In genomic region chr13:48665656-48666597, GRCm38 (mm10) we compare ENCODE assay signal across 12 mouse cellular contexts. TPM values are rescaled to one million over a fixed set of nuclear protein-coding genes. Genes with fewer than 3 reads are reported as not detected.
A peak's percentile ranks its signal among the peaks of the same experiment; 100 is the strongest.
DNase-seq lines count a peak whose midpoint lies in the region; ATAC-seq lines count a peak whose summit lies in the region.
"Had no signal": no experiment of that assay in that cellular context is flagged by ENCODE, and none has a peak within 500 bp of the region (broad histone marks: within the 10 kb centered on the region; RNA-seq: fewer than 3 reads in every experiment).

No protein-coding gene starts in this region.

- H3K9me3 ChIP-seq in kidney, embryonic 15.5 days (replicated peaks) = no peaks in the 10 kb centered on the region
- no peaks in the 10 kb centered on the region for H3K9me3 ChIP-seq in embryonic facial prominence, embryonic 10.5 days
- no peaks in the 10 kb centered on the region for H3K9me3 ChIP-seq in limb, embryonic 13.5 days

- 1% methylated on average over 58 of the region's 58 CpGs for WGBS in kidney, embryonic 15.5 days
- 2% methylated on average over 58 of the region's 58 CpGs for WGBS in embryonic facial prominence, embryonic 10.5 days
- 2% methylated on average over 58 of the region's 58 CpGs for WGBS in limb, embryonic 13.5 days

- H3K4me1 ChIP-seq in kidney, embryonic 15.5 days = peaks cover 49% of the 10 kb centered on the region
- peaks cover 73% of the 10 kb centered on the region for H3K4me1 ChIP-seq in embryonic facial prominence, embryonic 10.5 days
- peaks cover 47% of the 10 kb centered on the region for H3K4me1 ChIP-seq in limb, embryonic 13.5 days

- H3K4me2 ChIP-seq in kidney, embryonic 15.5 days = no peak overlapping the region
- H3K4me2 ChIP-seq in limb, embryonic 13.5 days (replicated peaks) = peak overlapping the region; percentile 91; the same call in 1 of the 2 replicates

- peak overlapping the region; percentile 9; the same call in 1 of the 2 replicates for H3K4me3 ChIP-seq in kidney, embryonic 15.5 days (replicated peaks)
- peak overlapping the region; percentile 67 for H3K4me3 ChIP-seq in embryonic facial prominence, embryonic 10.5 days
- H3K4me3 ChIP-seq in limb, embryonic 13.5 days = 0 out of 2 replicates have a peak overlapping the region, but pooled peaks have one; percentile 0

- H3K9ac ChIP-seq in kidney, embryonic 15.5 days = no peak overlapping the region
- no peak overlapping the region for H3K9ac ChIP-seq in limb, embryonic 13.5 days

- H3K27ac ChIP-seq in kidney, embryonic 15.5 days = no peak overlapping the region
- H3K27ac ChIP-seq in embryonic facial prominence, embryonic 10.5 days (replicated peaks) = peak overlapping the region; percentile 88
- H3K27ac ChIP-seq in limb, embryonic 13.5 days = no peak overlapping the region
- H3K27ac ChIP-seq: macrophage had no signal

- peaks cover 99% of the 10 kb centered on the region for H3K27me3 ChIP-seq in kidney, embryonic 15.5 days
- peaks cover 100% of the 10 kb centered on the region for H3K27me3 ChIP-seq in embryonic facial prominence, embryonic 10.5 days (replicated peaks; ENCODE audit: low read depth, poor library complexity, severe bottlenecking)
- peaks cover 99% of the 10 kb centered on the region for H3K27me3 ChIP-seq in limb, embryonic 13.5 days

- peak; percentile 24 to 44 for DNase-seq in cerebellum, postnatal 10 days
- DNase-seq in cerebellum, postnatal 4 days (ENCODE audit: low spot score in 2 of 2) = no peak
- DNase-seq in kidney, postnatal 10 days = no peak
- peak; percentile 58 for DNase-seq in embryonic facial prominence, embryonic 10.5 days (ENCODE audit: low spot score)
- DNase-seq in urinary bladder, postnatal 4 days (ENCODE audit: low spot score in 2 of 2) = no peak
- no peak for DNase-seq in adrenal gland, adult 18-20 months (ENCODE audit: low spot score in 2 of 2)
- DNase-seq: kidney, postnatal 25 days had no signal

- ATAC-seq in kidney, embryonic 15.5 days (replicated peaks; ENCODE audit: low FRiP score) = no peak
- no peak for ATAC-seq in limb, embryonic 13.5 days (ENCODE audit: low FRiP score, low read depth)

- no peaks in the 10 kb centered on the region for H3K36me3 ChIP-seq in kidney, embryonic 15.5 days
- no peaks in the 10 kb centered on the region for H3K36me3 ChIP-seq in embryonic facial prominence, embryonic 10.5 days (replicated peaks)
- H3K36me3 ChIP-seq in limb, embryonic 13.5 days = no peaks in the 10 kb centered on the region

RNA-seq across cellular contexts. Expression of gene Barx1, which starts 3.1 kb away (rescaled TPM):
- 0.10 and 0.12 TPM in 2 replicates for polyA plus RNA-seq in kidney, embryonic 15.5 days (2015; fragmentation: Nextera tagmentation; extraction: Ambion mirVana)
- 43.5 and 57.9 TPM in 2 replicates for polyA plus RNA-seq in embryonic facial prominence, embryonic 10.5 days (2016; fragmentation: Nextera tagmentation; extraction: Ambion mirVana)
- polyA plus RNA-seq in limb, embryonic 13.5 days (2015; fragmentation: Nextera tagmentation; extraction: Ambion mirVana) = 2.7 and 2.9 TPM in 2 replicates
- total RNA-seq in adrenal gland, adult 18-20 months (2021) = not detected
- total RNA-seq: gastrocnemius, postnatal 4 days; left cerebral cortex, postnatal 36 days had no signal
- polyA plus RNA-seq: macrophage had no signal

RNA-seq across cellular contexts. Expression of gene Ptpdc1, which starts 40.5 kb away (rescaled TPM):
- 10.6 and 11.1 TPM in 2 replicates for polyA plus RNA-seq in kidney, embryonic 15.5 days (2015; fragmentation: Nextera tagmentation; extraction: Ambion mirVana)
- 7.7 and 10.5 TPM in 2 replicates for polyA plus RNA-seq in embryonic facial prominence, embryonic 10.5 days (2016; fragmentation: Nextera tagmentation; extraction: Ambion mirVana)
- 20.0 and 20.5 TPM in 2 replicates for polyA plus RNA-seq in limb, embryonic 13.5 days (2015; fragmentation: Nextera tagmentation; extraction: Ambion mirVana)
- 1 to 10 TPM; 5.0 to 6.3 TPM for total RNA-seq in adrenal gland, adult 18-20 months (2021)

Comparison
In these comparisons a context has a peak if more than half of its experiments do, and no peak if none do; other contexts are left out.
1. DNase-seq: peak in cerebellum, postnatal 10 days (2 of 2) and embryonic facial prominence, embryonic 10.5 days (single experiment); none in cerebellum, postnatal 4 days (0 of 2), kidney, postnatal 10 days (single experiment), urinary bladder, postnatal 4 days (0 of 2) and adrenal gland, adult 18-20 months (0 of 2).
2. H3K4me3 ChIP-seq: peak in every context shown above with its lines; median percentile 67 in embryonic facial prominence, embryonic 10.5 days; 9 in kidney, embryonic 15.5 days; 0 in limb, embryonic 13.5 days.
3. RNA of gene Barx1, which starts 3.1 kb away (polyA plus RNA-seq): 43.5 to 57.9 TPM in embryonic facial prominence, embryonic 10.5 days; 2.7 to 2.9 TPM in limb, embryonic 13.5 days and 0.10 to 0.12 TPM in kidney, embryonic 15.5 days; every median in the first group is over 10 times any median in the second.